Mouse (Mus musculus) MEL-GATA-1-ER (cell line): ENCODE data around the gene Mrpl50.
"Not testable (repeated sequence)": the region's sequence is repeated elsewhere in the genome, so short reads cannot be mapped to it uniquely, and the experiment has no call there.

Source experiments
- DNase-seq: peaks from one replicate; pipeline ENCODE4 v3.0.0-alpha.2; 2012; ENCODE audit warnings: low read depth; ENCODE audit errors: extremely low read depth

The Mrpl50 gene

GRCm38 (mm10) chr4:49510236-49510835 lies 10.6 kb downstream of the Mrpl50 start:
- not testable (repeated sequence) for DNase-seq

GRCm38 (mm10) chr4:49509183-49509582 lies 11.7 kb downstream of the Mrpl50 start:
- no peak for DNase-seq

- DNase-seq = no peak
Measured at GRCm38 (mm10) chr4:49506386-49506785, 14.5 kb downstream of the Mrpl50 start, which contains the start of gene Baat. Baat (minus strand) TSS chr4:49506557.

GRCm38 (mm10) chr4:49503563-49503962 lies 17.3 kb downstream of the Mrpl50 start:
- no peak for DNase-seq

- not testable (repeated sequence) for DNase-seq
Measured at GRCm38 (mm10) chr4:49485934-49486650, 34.8 kb downstream of the Mrpl50 start.

GRCm38 (mm10) chr4:49485442-49485841 lies 35.5 kb downstream of the Mrpl50 start:
- no peak for DNase-seq

- DNase-seq = no peak
Measured at GRCm38 (mm10) chr4:49480896-49481295, 40.0 kb downstream of the Mrpl50 start.

GRCm38 (mm10) chr4:49480104-49480760 lies 40.7 kb downstream of the Mrpl50 start:
- DNase-seq = no peak

- DNase-seq = not testable (repeated sequence)
Measured at GRCm38 (mm10) chr4:49479035-49479434, 41.9 kb downstream of the Mrpl50 start.

- DNase-seq = peak; percentile 31
Measured at GRCm38 (mm10) chr4:49478118-49478877, 42.6 kb downstream of the Mrpl50 start.

GRCm38 (mm10) chr4:49474583-49474982 lies 46.3 kb downstream of the Mrpl50 start:
- DNase-seq = no peak

- no peak for DNase-seq
Measured at GRCm38 (mm10) chr4:49473435-49474100, 47.3 kb downstream of the Mrpl50 start, which contains the start of gene Acnat1. Acnat1 (minus strand) TSS chr4:49473912.

GRCm38 (mm10) chr4:49469435-49470151 lies 51.3 kb downstream of the Mrpl50 start:
- no peak for DNase-seq

- no peak for DNase-seq
Measured at GRCm38 (mm10) chr4:49467360-49467759, 53.5 kb downstream of the Mrpl50 start.
